Mouse (Mus musculus): ENCODE measurements around the gene Ccn1. TPM values are rescaled to one million over a fixed set of nuclear protein-coding genes. Genes with fewer than 3 reads are reported as not detected.

Ccn1 gene
- polyA plus RNA-seq, 1 experiment from 2014 or later, result 55.6 TPM

DNA sequence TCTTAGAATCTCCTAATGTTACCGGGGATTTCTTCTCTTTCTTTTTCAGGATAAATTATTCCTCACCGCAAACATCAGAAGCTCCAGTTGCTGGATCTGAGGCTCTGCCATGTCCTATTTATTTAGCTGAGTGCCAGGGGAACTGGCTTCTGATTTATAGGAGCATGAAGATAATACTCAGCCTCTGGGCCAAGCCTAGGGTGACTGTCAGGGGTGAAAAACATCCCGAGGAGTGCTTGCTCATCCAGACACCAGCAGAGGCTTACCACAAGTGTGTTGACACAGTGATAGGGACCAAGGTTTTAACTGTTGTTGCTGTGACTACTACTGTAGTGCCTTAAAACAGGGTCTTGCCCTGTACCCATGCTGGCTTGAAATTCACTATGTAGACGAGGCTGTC, 9.2 kb downstream of the Ccn1 start:
- no peak overlapping the region for H3K4me2 ChIP-seq
- H3K27me3 ChIP-seq (ENCODE audit: control insufficient read depth, insufficient read depth, low read length), result no peaks in the 10 kb centered on the region; the same call in 1 of the 2 replicates
- ATAC-seq (replicated peaks; ENCODE audit: insufficient number of reproducible peaks, low FRiP score, low TSS enrichment), result no peak
- no peak overlapping the region for H3K27ac ChIP-seq (ENCODE audit: low read depth, low read length)
- 58% methylated on average over 4 of the region's 4 CpGs for WGBS (ENCODE audit: insufficient replicate concordance)
- H3K9me3 ChIP-seq (replicated peaks; ENCODE audit: control insufficient read depth, low read length), result no peaks in the 10 kb centered on the region
- H3K36me3 ChIP-seq (ENCODE audit: control insufficient read depth, insufficient read depth, low read length), result no peaks in the 10 kb centered on the region
- 0 out of 2 replicates have a peak, but pooled peaks cover 3% of the 10 kb centered on the region for H3K4me1 ChIP-seq (ENCODE audit: control insufficient read depth, insufficient read depth, low read length)
- no peak overlapping the region for H3K4me3 ChIP-seq (ENCODE audit: low read depth, low read length)
- no peak overlapping the region for H3K9ac ChIP-seq (ENCODE audit: low read depth, low read length)

DNA sequence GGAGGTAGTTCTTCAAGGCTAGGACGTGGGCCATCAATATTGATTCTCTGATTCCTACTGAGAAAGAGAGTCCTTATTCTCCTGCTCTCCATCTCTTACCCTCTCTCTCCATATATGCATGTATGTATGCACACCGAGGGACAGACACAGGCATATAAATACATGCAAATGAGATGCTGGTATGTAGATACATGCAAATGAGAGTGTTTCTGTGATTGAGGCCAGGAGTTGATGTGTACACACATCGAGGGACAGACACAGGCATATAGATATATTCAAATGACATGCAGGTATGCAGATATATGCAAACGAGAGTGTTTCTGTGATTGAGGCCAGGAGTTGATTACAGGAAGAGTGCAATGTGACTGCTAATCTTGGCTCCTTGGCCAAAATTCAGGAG, 9.6 kb downstream of the Ccn1 start:
- Histone ChIP-seq H3K4me1 (ENCODE audit: control insufficient read depth, insufficient read depth, low read length) (no peaks in the 10 kb centered on the region), H3K9ac (ENCODE audit: low read depth, low read length) (no peak overlapping the region), H3K36me3 (ENCODE audit: control insufficient read depth, insufficient read depth, low read length) (no peaks in the 10 kb centered on the region), H3K27ac (ENCODE audit: low read depth, low read length) (no peak overlapping the region), H3K4me3 (ENCODE audit: low read depth, low read length) (no peak overlapping the region), H3K4me2 (no peak overlapping the region), H3K27me3 (ENCODE audit: control insufficient read depth, insufficient read depth, low read length) (no peaks in the 10 kb centered on the region; the same call in 1 of the 2 replicates), H3K9me3 (replicated peaks; ENCODE audit: control insufficient read depth, low read length) (no peaks in the 10 kb centered on the region)
- WGBS (ENCODE audit: insufficient replicate concordance), result 80% methylated on average over 4 of the region's 4 CpGs
- ATAC-seq (replicated peaks; ENCODE audit: insufficient number of reproducible peaks, low FRiP score, low TSS enrichment), result no peak

DNA sequence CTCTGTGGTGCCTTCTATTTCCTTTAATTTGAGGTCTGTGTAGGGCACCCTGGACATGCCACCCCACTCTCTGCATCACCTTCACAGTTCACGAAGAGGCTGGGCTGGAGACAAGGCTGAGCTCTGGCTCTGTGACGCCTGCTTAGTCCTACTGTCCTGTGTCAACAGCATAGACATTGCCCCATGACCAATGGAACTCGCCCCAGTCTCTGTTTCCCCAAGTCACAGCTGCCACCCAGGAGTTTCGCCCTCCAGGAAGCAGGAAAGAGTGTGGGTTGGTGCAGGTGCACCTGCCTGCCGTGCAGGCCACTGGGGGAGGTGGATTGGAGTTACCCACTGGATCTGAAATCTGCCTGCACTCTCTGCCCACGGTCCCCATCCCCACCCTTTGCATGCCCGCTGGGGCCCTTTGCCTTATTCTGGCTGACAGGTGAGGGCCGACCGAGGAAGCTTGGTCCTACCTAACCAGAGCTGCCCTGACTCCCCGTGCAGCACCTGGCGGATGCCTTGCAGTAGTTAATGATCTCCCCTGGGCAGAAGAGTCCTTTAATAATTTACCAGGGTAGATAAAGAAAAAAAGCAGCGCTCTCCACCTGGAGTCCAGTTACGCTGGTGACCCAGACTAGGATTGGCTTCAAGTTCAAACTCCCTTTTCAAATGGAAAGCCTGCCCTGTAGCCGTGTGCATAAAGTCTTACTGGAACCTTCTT, 15.6 kb downstream of the Ccn1 start:
- ATAC-seq (replicated peaks; ENCODE audit: insufficient number of reproducible peaks, low FRiP score, low TSS enrichment), result no peak

DNA sequence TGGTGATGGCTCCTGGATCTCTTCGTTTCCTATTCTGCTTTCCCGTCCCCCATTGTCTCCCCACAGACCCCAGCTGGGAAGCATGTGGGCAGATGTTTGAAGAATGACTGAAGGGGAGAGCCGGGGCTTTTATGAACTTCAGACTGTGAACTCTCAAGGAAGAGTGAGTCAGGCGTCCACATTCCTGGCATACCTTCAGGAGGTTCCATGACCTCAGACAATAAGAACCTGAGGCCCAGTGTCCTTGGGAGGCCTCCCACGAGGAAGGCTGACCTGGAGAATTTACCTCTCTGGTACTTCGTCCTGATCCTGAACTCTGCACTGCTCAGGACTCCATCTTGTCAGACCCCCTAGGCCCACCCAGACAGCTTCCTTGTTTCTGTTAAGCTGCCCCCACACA, 16.9 kb downstream of the Ccn1 start:
- Histone ChIP-seq H3K36me3 (ENCODE audit: control insufficient read depth, insufficient read depth, low read length) (no peaks in the 10 kb centered on the region), H3K27me3 (ENCODE audit: control insufficient read depth, insufficient read depth, low read length) (no peaks in the 10 kb centered on the region; the same call in 1 of the 2 replicates), H3K4me3 (ENCODE audit: low read depth, low read length) (no peak overlapping the region), H3K9ac (ENCODE audit: low read depth, low read length) (no peak overlapping the region), H3K4me2 (no peak overlapping the region), H3K9me3 (replicated peaks; ENCODE audit: control insufficient read depth, low read length) (no peaks in the 10 kb centered on the region), H3K27ac (ENCODE audit: low read depth, low read length) (no peak overlapping the region), H3K4me1 (ENCODE audit: control insufficient read depth, insufficient read depth, low read length) (peaks cover 9% of the 10 kb centered on the region)
- ATAC-seq (replicated peaks; ENCODE audit: insufficient number of reproducible peaks, low FRiP score, low TSS enrichment), result no peak; the same call in 1 of the 2 replicates
- WGBS (ENCODE audit: insufficient replicate concordance), result 18% methylated on average over 6 of the region's 6 CpGs

More for the DNA sequence above, 15.6 kb downstream of the Ccn1 start:
- no peak overlapping the region for H3K27ac ChIP-seq (ENCODE audit: low read depth, low read length)
- H3K27me3 ChIP-seq (ENCODE audit: control insufficient read depth, insufficient read depth, low read length), result no peaks in the 10 kb centered on the region; the same call in 1 of the 2 replicates
- whole genome bisulfite sequencing (ENCODE audit: insufficient replicate concordance), result 82% methylated on average over 14 of the region's 14 CpGs
- H3K9me3 ChIP-seq (replicated peaks; ENCODE audit: control insufficient read depth, low read length), result no peaks in the 10 kb centered on the region
- no peaks in the 10 kb centered on the region for H3K36me3 ChIP-seq (ENCODE audit: control insufficient read depth, insufficient read depth, low read length)
- H3K4me2 ChIP-seq, result no peak overlapping the region
- no peak overlapping the region for H3K4me3 ChIP-seq (ENCODE audit: low read depth, low read length)
- H3K4me1 ChIP-seq (ENCODE audit: control insufficient read depth, insufficient read depth, low read length), result peaks cover 9% of the 10 kb centered on the region
- H3K9ac ChIP-seq (ENCODE audit: low read depth, low read length), result no peak overlapping the region

DNA sequence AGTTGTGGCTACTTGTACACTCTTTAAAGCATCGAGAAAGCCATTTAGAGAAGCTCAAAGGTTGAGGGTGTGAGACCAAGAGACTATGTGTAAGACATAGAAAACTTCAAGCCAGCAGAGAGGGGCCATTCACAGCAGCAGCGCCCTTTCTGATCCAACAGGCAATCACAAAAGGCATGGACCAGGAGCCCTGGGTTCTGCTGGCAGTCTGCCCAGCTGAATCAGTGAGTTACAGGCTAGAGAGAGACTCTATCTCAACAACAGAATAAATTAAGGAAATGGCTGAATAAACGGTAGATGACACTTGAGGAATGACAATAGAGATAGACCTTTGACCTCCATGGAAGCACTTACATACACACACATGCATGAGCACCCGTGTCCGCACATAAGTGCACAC, 21.1 kb downstream of the Ccn1 start:
- H3K36me3 ChIP-seq (ENCODE audit: control insufficient read depth, insufficient read depth, low read length), result no peaks in the 10 kb centered on the region
- H3K27me3 ChIP-seq (ENCODE audit: control insufficient read depth, insufficient read depth, low read length), result no peaks in the 10 kb centered on the region
- H3K4me2 ChIP-seq, result no peak overlapping the region
- H3K9me3 ChIP-seq (replicated peaks; ENCODE audit: control insufficient read depth, low read length), result no peaks in the 10 kb centered on the region
- peaks cover 10% of the 10 kb centered on the region for H3K4me1 ChIP-seq (ENCODE audit: control insufficient read depth, insufficient read depth, low read length)
- WGBS (ENCODE audit: insufficient replicate concordance), result 64% methylated on average over 5 of the region's 5 CpGs
- no peak overlapping the region for H3K27ac ChIP-seq (ENCODE audit: low read depth, low read length)
- no peak overlapping the region for H3K9ac ChIP-seq (ENCODE audit: low read depth, low read length)
- ATAC-seq (replicated peaks; ENCODE audit: insufficient number of reproducible peaks, low FRiP score, low TSS enrichment), result no peak
- H3K4me3 ChIP-seq (ENCODE audit: low read depth, low read length), result no peak overlapping the region

DNA sequence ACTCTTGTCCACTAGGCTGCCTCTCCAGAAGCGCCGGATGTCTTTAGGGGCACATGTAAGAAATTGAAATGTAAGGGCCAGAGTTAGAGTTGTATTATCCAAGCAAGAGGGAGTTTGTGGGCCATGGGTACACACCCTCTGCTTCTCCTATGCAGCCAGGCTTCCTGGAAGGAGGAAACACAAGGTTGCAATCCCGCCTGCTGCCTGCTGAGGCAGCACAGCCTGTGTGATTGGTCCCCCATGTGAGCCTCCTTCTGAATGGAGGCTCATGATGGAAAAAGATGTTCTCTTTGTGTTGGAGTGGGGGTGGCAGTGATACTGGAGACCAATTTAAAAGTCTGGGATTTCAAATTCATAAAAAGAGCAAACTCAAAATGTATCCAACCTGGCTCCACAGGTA, 22.0 kb downstream of the Ccn1 start:
- Histone ChIP-seq H3K4me3 (ENCODE audit: low read depth, low read length) (no peak overlapping the region), H3K9ac (ENCODE audit: low read depth, low read length) (no peak overlapping the region), H3K4me2 (no peak overlapping the region), H3K27ac (ENCODE audit: low read depth, low read length) (no peak overlapping the region), H3K4me1 (ENCODE audit: control insufficient read depth, insufficient read depth, low read length) (peaks cover 6% of the 10 kb centered on the region), H3K36me3 (ENCODE audit: control insufficient read depth, insufficient read depth, low read length) (no peaks in the 10 kb centered on the region), H3K27me3 (ENCODE audit: control insufficient read depth, insufficient read depth, low read length) (no peaks in the 10 kb centered on the region), H3K9me3 (replicated peaks; ENCODE audit: control insufficient read depth, low read length) (no peaks in the 10 kb centered on the region)
- ATAC-seq (replicated peaks; ENCODE audit: insufficient number of reproducible peaks, low FRiP score, low TSS enrichment), result no peak
- WGBS (ENCODE audit: insufficient replicate concordance), result 75% methylated on average over 3 of the region's 3 CpGs

DNA sequence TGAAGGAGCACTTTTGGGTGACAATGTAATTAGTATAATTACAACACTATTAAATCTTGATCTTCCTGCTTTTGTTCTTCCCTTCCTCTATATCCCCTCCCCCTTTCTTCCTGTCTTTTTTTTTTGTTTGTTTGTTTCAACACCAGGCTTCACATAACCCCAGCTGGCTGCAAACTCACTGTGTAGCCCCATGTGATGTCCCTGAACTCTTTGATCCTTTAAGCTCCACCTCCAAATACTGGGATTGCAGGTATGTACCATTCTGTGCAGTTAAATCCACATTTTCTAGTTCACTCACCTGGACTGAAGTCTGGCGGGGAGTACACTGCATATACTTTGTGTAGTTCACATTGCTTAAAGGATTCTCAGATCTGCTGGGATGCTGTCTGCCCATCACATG, 23.7 kb downstream of the Ccn1 start:
- no peak overlapping the region for H3K27ac ChIP-seq (ENCODE audit: low read depth, low read length)
- H3K4me2 ChIP-seq, result no peak overlapping the region
- no peak overlapping the region for H3K4me3 ChIP-seq (ENCODE audit: low read depth, low read length)
- H3K9ac ChIP-seq (ENCODE audit: low read depth, low read length), result no peak overlapping the region
- 96% methylated on average over 1 of the region's 1 CpGs for WGBS (ENCODE audit: insufficient replicate concordance)
- H3K9me3 ChIP-seq (replicated peaks; ENCODE audit: control insufficient read depth, low read length), result no peaks in the 10 kb centered on the region
- ATAC-seq (replicated peaks; ENCODE audit: insufficient number of reproducible peaks, low FRiP score, low TSS enrichment), result no peak
- no peaks in the 10 kb centered on the region for H3K27me3 ChIP-seq (ENCODE audit: control insufficient read depth, insufficient read depth, low read length)
- peaks cover 5% of the 10 kb centered on the region; the same call in 1 of the 2 replicates for H3K4me1 ChIP-seq (ENCODE audit: control insufficient read depth, insufficient read depth, low read length)
- no peaks in the 10 kb centered on the region for H3K36me3 ChIP-seq (ENCODE audit: control insufficient read depth, insufficient read depth, low read length)

DNA sequence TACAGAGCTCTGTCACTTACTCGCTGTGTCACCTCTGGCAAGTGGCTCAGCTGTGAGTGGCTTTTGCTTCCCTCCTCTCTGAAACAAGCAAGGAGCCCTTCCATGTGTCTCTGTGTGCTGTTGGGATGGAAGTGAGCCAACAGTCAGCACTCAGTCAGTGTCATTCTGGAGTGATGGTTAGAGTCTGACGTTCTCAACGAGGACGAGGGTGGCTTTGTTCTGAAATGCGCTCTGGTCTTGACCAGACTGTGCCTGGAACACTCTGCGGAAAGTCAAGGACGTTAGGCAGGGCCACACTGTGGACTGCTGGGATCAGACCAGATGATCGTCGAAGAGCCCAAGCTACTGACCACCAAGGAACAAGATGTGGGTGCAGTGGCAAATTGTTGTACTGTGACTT, 24.2 kb downstream of the Ccn1 start:
- no peaks in the 10 kb centered on the region for H3K9me3 ChIP-seq (replicated peaks; ENCODE audit: control insufficient read depth, low read length)
- 67% methylated on average over 9 of the region's 9 CpGs for WGBS (ENCODE audit: insufficient replicate concordance)
- no peak overlapping the region for H3K27ac ChIP-seq (ENCODE audit: low read depth, low read length)
- H3K4me2 ChIP-seq, result no peak overlapping the region
- peaks cover 5% of the 10 kb centered on the region; the same call in 1 of the 2 replicates for H3K4me1 ChIP-seq (ENCODE audit: control insufficient read depth, insufficient read depth, low read length)
- ATAC-seq (replicated peaks; ENCODE audit: insufficient number of reproducible peaks, low FRiP score, low TSS enrichment), result no peak
- no peaks in the 10 kb centered on the region for H3K36me3 ChIP-seq (ENCODE audit: control insufficient read depth, insufficient read depth, low read length)
- H3K4me3 ChIP-seq (ENCODE audit: low read depth, low read length), result no peak overlapping the region
- H3K27me3 ChIP-seq (ENCODE audit: control insufficient read depth, insufficient read depth, low read length), result no peaks in the 10 kb centered on the region
- no peak overlapping the region for H3K9ac ChIP-seq (ENCODE audit: low read depth, low read length)

DNA sequence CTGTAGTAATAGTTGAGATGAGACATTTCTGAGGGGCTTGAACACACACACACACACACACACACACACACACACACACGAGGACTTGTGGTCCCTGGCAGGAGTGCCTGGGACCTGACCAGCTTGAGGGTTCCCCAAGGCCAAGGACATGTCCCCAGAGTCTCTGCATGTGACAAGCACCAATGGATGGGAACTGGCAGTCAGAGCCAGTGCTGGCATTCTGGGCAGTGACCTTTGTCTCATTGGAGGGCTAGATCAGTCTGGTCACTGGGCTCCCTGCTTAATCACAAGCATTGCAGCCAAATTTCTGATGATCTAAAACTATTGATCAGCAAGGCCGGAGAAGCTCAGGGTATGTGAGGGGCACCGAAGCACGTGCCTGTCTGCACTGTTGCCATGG, 25.0 kb downstream of the Ccn1 start:
- no peak for ATAC-seq (replicated peaks; ENCODE audit: insufficient number of reproducible peaks, low FRiP score, low TSS enrichment)
- Histone ChIP-seq H3K4me2 (no peak overlapping the region), H3K4me3 (ENCODE audit: low read depth, low read length) (no peak overlapping the region), H3K36me3 (ENCODE audit: control insufficient read depth, insufficient read depth, low read length) (no peaks in the 10 kb centered on the region), H3K4me1 (ENCODE audit: control insufficient read depth, insufficient read depth, low read length) (peaks cover 5% of the 10 kb centered on the region; the same call in 1 of the 2 replicates), H3K9me3 (replicated peaks; ENCODE audit: control insufficient read depth, low read length) (no peaks in the 10 kb centered on the region), H3K9ac (ENCODE audit: low read depth, low read length) (no peak overlapping the region), H3K27ac (ENCODE audit: low read depth, low read length) (no peak overlapping the region), H3K27me3 (ENCODE audit: control insufficient read depth, insufficient read depth, low read length) (no peaks in the 10 kb centered on the region)
- 83% methylated on average over 4 of the region's 4 CpGs for WGBS (ENCODE audit: insufficient replicate concordance)
